Mouse (Mus musculus) bone marrow macrophage, adult 2 months (primary cell): ENCODE data around the gene Ovgp1.

Source experiments
- CTCF ChIP-seq: IDR thresholded peaks from 2 replicates; pipeline ENCODE4 v1.5.1; 2012; ENCODE audit warnings: low read depth, mild to moderate bottlenecking, low read length, moderate library complexity
- POLR2A ChIP-seq: IDR thresholded peaks from 2 replicates; pipeline ENCODE4 v1.6.1; 2012; ENCODE audit warnings: mild to moderate bottlenecking, low read depth, low read length, borderline replicate concordance

GRCm38 (mm10) chr3:105932240-105933071 lies 41.1 kb upstream of the Ovgp1 start, which contains the start of gene I830077J02Rik:
- TF ChIP-seq CTCF, result no peak
- no peak for TF ChIP-seq POLR2A
